ENCODE assay signal across 8 mouse cellular contexts in genomic region chr1:167284837-167285319, GRCm38 (mm10). TPM values are rescaled to one million over a fixed set of nuclear protein-coding genes. Genes with fewer than 3 reads are reported as not detected.
DNase-seq lines count a peak whose midpoint lies in the region; ATAC-seq and TF ChIP-seq lines count a peak whose summit lies in the region.

No protein-coding gene starts in this region.

- no peak for TF ChIP-seq CTCF in lung, embryonic 14.5 days (IDR thresholded peaks at IDR 0.05; ENCODE audit: low read depth)

- peak; percentile 89 for ATAC-seq in forebrain, embryonic 13.5 days
- peak; percentile 92 for ATAC-seq in lung, embryonic 14.5 days (ENCODE audit: insufficient read depth)
- ATAC-seq in neutrophil, adult 5-6 weeks (ENCODE audit: extremely low read depth, insufficient number of reproducible peaks, low FRiP score, poor library complexity, severe bottlenecking), result peak; percentile 23; the same call in 1 of the 2 replicates

- H3K9me3 ChIP-seq in forebrain, embryonic 13.5 days (replicated peaks), result no peaks in the 10 kb centered on the region
- no peaks in the 10 kb centered on the region for H3K9me3 ChIP-seq in lung, embryonic 14.5 days (ENCODE audit: low read depth, low read length)

- H3K4me2 ChIP-seq in forebrain, embryonic 13.5 days, result peak overlapping the region; percentile 71
- H3K4me2 ChIP-seq in lung, embryonic 14.5 days, result peak overlapping the region; percentile 78

- H3K27me3 ChIP-seq in forebrain, embryonic 13.5 days, result no peaks in the 10 kb centered on the region; the same call in 1 of the 2 replicates
- H3K27me3 ChIP-seq in lung, embryonic 14.5 days (ENCODE audit: insufficient read depth, low read length), result no peaks in the 10 kb centered on the region; the same call in 1 of the 2 replicates

- no peaks in the 10 kb centered on the region for H3K36me3 ChIP-seq in forebrain, embryonic 13.5 days (ENCODE audit: poor library complexity, severe bottlenecking)
- peaks cover 5% of the 10 kb centered on the region; the same call in 1 of the 2 replicates for H3K36me3 ChIP-seq in lung, embryonic 14.5 days (ENCODE audit: insufficient read depth)

- H3K27ac ChIP-seq in forebrain, embryonic 13.5 days, result peak overlapping the region; percentile 98
- peak overlapping the region; percentile 98 for H3K27ac ChIP-seq in lung, embryonic 14.5 days (ENCODE audit: low read depth)

- intact Hi-C loops in heart, postnatal 10 days (cut with DNase I), result loop anchor here (2.0 kb wide), 1 partner anchor 24 kb away; the partner anchor contains the start of gene Tmco1

- peaks cover 40% of the 10 kb centered on the region for H3K4me1 ChIP-seq in forebrain, embryonic 13.5 days
- peaks cover 4% of the 10 kb centered on the region; the same call in 1 of the 2 replicates for H3K4me1 ChIP-seq in lung, embryonic 14.5 days (ENCODE audit: insufficient read depth)

- 1% methylated on average over 45 of the region's 51 CpGs for WGBS in forebrain, embryonic 13.5 days
- WGBS in lung, embryonic 14.5 days, result under 1% methylated on average over 51 of the region's 51 CpGs

- H3K4me3 ChIP-seq in forebrain, embryonic 13.5 days, result peak overlapping the region; percentile 89
- peak overlapping the region; percentile 87 for H3K4me3 ChIP-seq in lung, embryonic 14.5 days (ENCODE audit: low read depth, low read length)

- peak; percentile 39 to 41 for DNase-seq in CD8-positive naive resting alpha-beta T cell, adult 2 months (ENCODE audit: low read depth in 2 of 2, low spot score in 2 of 2)
- peak; percentile 72 for DNase-seq in c-Kit-positive CD71-negative TER-119-negative erythroid progenitor cells, embryonic 14.5 days (ENCODE audit: low read depth)
- peak; percentile 90 to 91 for DNase-seq in heart, postnatal 10 days
- DNase-seq in layer of hippocampus, adult 18-20 months (ENCODE audit: low spot score in 2 of 2), result peak; percentile 66 to 80
- peak; percentile 92 for DNase-seq in lung, embryonic 14.5 days
- peak; percentile 79 to 81 for DNase-seq in thymus, adult 18-20 months

- H3K9ac ChIP-seq in forebrain, embryonic 13.5 days, result peak overlapping the region; percentile 96
- peak overlapping the region; percentile 86 for H3K9ac ChIP-seq in lung, embryonic 14.5 days

RNA-seq across cellular contexts. Expression of gene Uck2, which starts 0.2 kb away (rescaled TPM):
- polyA plus RNA-seq in forebrain, embryonic 13.5 days (2015; fragmentation: Nextera tagmentation; extraction: Ambion mirVana), result 72.7 and 73.6 TPM in 2 replicates
- 10 to 100 TPM; 55.1 to 56.9 TPM for total RNA-seq in heart, postnatal 10 days (2021)
- 10 to 100 TPM; 28.4 to 35.9 TPM for total RNA-seq in layer of hippocampus, adult 18-20 months (2021)
- polyA plus RNA-seq in lung, embryonic 14.5 days (2014; fragmentation: Nextera tagmentation; extraction: Ambion mirVana), result 98.3 and 98.8 TPM in 2 replicates
- 9.2 and 12.2 TPM in 2 replicates for total RNA-seq in neutrophil, adult 5-6 weeks (2017)

RNA-seq across cellular contexts. Expression of gene Tmco1, which starts 23.3 kb away (rescaled TPM):
- 73.7 and 74.1 TPM in 2 replicates for polyA plus RNA-seq in forebrain, embryonic 13.5 days (2015; fragmentation: Nextera tagmentation; extraction: Ambion mirVana)
- total RNA-seq in heart, postnatal 10 days (2021), result 10 to 100 TPM; 84.6 to 94.3 TPM
- total RNA-seq in layer of hippocampus, adult 18-20 months (2021), result 10 to 100 TPM; 46.8 to 50.3 TPM
- polyA plus RNA-seq in lung, embryonic 14.5 days (2014; fragmentation: Nextera tagmentation; extraction: Ambion mirVana), result 91.5 and 93.1 TPM in 2 replicates
- 39.8 and 64.0 TPM in 2 replicates for total RNA-seq in neutrophil, adult 5-6 weeks (2017)

Comparison
In these comparisons a context has a peak if more than half of its experiments do, and no peak if none do; other contexts are left out.
1. Peak in every context shown above with its lines: DNase-seq, ATAC-seq, H3K4me3 ChIP-seq and H3K27ac ChIP-seq.
2. DNase-seq: peak in every context shown above with its lines; median percentile 92 in lung, embryonic 14.5 days; 90 in heart, postnatal 10 days; 80 in thymus, adult 18-20 months; 73 in layer of hippocampus, adult 18-20 months; 72 in c-Kit-positive CD71-negative TER-119-negative erythroid progenitor cells, embryonic 14.5 days; 40 in CD8-positive naive resting alpha-beta T cell, adult 2 months.
3. ATAC-seq: peak in every context shown above with its lines; median percentile 92 in lung, embryonic 14.5 days; 89 in forebrain, embryonic 13.5 days; 23 in neutrophil, adult 5-6 weeks.